Mouse (Mus musculus) midbrain, embryonic 14.5 days (tissue): ENCODE results near the gene Pik3r6. TPM values are rescaled to one million over a fixed set of nuclear protein-coding genes. Genes with fewer than 3 reads are reported as not detected.

Experiments
- ATAC-seq: fragments of 200-750 bp; cut with Nextera tagmentation; 2 replicates; pipeline ENCODE4 v1.8.0; 2017; ENCODE audit warnings: moderate number of reproducible peaks, moderate library complexity; ENCODE audit not compliant: low FRiP score, low TSS enrichment
- DNase-seq: peaks from one replicate; pipeline ENCODE4 v3.0.0-alpha.2; 2015
- H3K27ac ChIP-seq: fragments of 300-500 bp; sonication (generic); replicated peaks from 2 replicates; pipeline ENCODE4 v1.5.1; 2014; ENCODE audit warnings: mild to moderate bottlenecking, low read depth, low read length, moderate library complexity
- H3K27me3 ChIP-seq: fragments of 300-500 bp; sonication (generic); 2 replicates; pipeline ENCODE4 v1.6.1; 2014; ENCODE audit warnings: low read length, control low read depth, mixed read lengths; ENCODE audit not compliant: control insufficient read depth, insufficient read depth
- H3K36me3 ChIP-seq: fragments of 300-500 bp; sonication (generic); 2 replicates; pipeline ENCODE4 v1.6.1; 2014; ENCODE audit warnings: low read length, control low read depth; ENCODE audit not compliant: control insufficient read depth, insufficient read depth
- H3K4me1 ChIP-seq: fragments of 300-500 bp; sonication (generic); 2 replicates; pipeline ENCODE4 v1.6.1; 2014; ENCODE audit warnings: mild to moderate bottlenecking, antibody characterized with exemption, low read length, control low read depth; ENCODE audit not compliant: control insufficient read depth, insufficient read depth
- H3K4me2 ChIP-seq: fragments of 300-500 bp; sonication (generic); 2 replicates; pipeline ENCODE4 v1.6.1; 2014; ENCODE audit warnings: mild to moderate bottlenecking, low read length, moderate library complexity
- H3K4me3 ChIP-seq: fragments of 300-500 bp; sonication (generic); replicated peaks from 2 replicates; pipeline ENCODE4 v1.5.1; 2014; ENCODE audit warnings: low read depth, low read length
- H3K9ac ChIP-seq: fragments of 300-500 bp; sonication (generic); replicated peaks from 2 replicates; pipeline ENCODE4 v1.6.1; 2014; ENCODE audit warnings: mild to moderate bottlenecking, low read length, moderate library complexity
- H3K9me3 ChIP-seq: fragments of 300-500 bp; sonication (generic); 2 replicates; pipeline ENCODE4 v1.6.1; 2016; ENCODE audit warnings: low read length, control low read depth, mixed read lengths; ENCODE audit not compliant: control insufficient read depth
- WGBS: fragments of 180-500 bp; shearing (Covaris S2); extraction: QIAGEN DNeasy Blood & Tissue Kit; methylation state at CpG from one replicate; pipeline ENCODE4 v1.1.7; 2014; 5-methylcytosine and 5-hydroxymethylcytosine counted together
- polyA plus RNA-seq: library from polyadenylated mRNA; unstranded; fragments of >200 nt; fragmentation: Nextera tagmentation; extraction: Ambion mirVana; gene quantifications from 2 replicates; pipeline ENCODE4 v1.2.1, GENCODE M21; 2014

The Pik3r6 gene
- polyA plus RNA-seq, 1 experiment from 2014 or later: 1.5 TPM

DNA sequence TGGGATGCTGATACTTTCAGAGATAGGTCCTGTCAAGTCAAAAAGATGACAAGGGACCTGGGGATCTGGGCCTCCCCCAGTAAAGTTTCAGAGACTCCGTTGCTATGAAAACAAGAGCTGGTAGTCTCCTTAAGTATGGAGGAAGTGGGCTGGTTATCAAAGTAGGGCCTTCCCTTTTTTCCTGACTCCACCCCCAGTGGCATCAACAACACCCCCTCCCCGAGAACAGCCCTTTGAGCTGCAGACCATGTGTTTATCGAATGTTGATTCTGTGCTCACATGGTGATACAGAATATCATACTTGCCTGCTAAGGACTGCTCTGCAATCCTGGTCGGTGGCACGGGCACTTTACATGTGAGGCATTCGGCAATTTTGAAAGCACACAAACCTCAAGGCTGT is 19.6 kb upstream of the Pik3r6 start:
- Histone ChIP-seq H3K4me2 (no peak overlapping the region), H3K27me3 (no peaks in the 10 kb centered on the region), H3K4me1 (no peaks in the 10 kb centered on the region), H3K9ac (no peak overlapping the region), H3K4me3 (no peak overlapping the region), H3K36me3 (no peaks in the 10 kb centered on the region), H3K9me3 (no peaks in the 10 kb centered on the region), H3K27ac (no peak overlapping the region)
- DNase-seq: no peak
- no peak for ATAC-seq
- 86% methylated on average over 6 of the region's 6 CpGs for WGBS

DNA sequence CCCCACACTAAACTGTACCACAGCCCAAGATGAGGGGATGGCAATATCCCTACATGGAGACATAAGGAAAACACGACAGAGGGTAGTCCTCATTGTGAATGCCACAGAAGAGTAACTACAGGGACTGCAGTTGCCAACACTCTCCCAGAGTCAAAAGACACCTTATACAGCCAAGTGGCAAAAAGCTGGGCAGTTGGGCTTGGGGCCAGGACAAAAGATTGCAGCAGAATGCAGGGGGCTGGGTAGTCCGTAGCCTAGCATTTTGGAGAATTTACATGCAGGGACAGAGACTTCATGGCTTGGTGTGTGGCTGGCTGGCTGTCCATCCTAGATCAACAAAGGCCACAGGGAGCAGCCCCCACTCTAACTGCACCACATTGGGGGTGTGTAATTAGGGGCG is 18.4 kb upstream of the Pik3r6 start:
- Histone ChIP-seq H3K27ac (no peak overlapping the region), H3K9ac (no peak overlapping the region), H3K4me2 (no peak overlapping the region), H3K4me1 (no peaks in the 10 kb centered on the region), H3K9me3 (no peaks in the 10 kb centered on the region), H3K36me3 (no peaks in the 10 kb centered on the region), H3K4me3 (no peak overlapping the region), H3K27me3 (no peaks in the 10 kb centered on the region)
- ATAC-seq: no peak
- DNase-seq: peak; percentile 15
- WGBS: 76% methylated on average over 3 of the region's 3 CpGs

DNA sequence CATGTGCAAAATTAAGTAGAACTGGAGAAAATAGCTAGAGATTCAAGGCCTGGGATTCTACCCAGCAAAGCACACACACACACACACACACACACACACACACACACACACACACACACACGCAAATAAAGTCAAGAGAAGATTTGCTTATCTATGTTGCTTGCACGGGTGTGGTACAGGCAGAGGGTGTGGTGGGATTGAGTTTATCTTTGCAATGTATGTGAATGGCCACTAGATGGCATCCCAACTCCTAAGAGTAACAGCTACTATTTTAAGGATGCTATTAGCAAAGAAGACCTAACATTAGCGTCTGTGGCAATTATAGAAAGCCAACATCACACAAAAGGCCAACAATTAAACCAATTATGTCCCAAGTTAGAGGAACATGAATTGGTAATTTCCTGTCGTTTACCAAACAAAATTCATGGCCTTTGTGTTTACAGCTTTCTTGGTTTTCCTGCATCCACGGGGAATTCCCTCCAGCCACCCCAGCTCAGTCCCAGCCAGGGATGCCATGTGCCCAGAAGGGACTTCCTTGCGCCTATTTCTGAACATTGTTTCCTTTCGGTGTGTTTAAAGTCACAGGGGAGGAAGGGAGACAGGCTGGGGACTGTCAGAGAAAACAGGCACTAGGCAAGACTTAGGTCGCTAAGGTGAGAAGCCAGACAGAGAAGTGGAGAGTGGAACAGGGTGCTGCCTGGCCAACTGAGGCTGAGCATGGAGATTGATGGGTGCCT is 17.4 kb upstream of the Pik3r6 start:
- Histone ChIP-seq H3K4me1 (no peaks in the 10 kb centered on the region), H3K4me3 (no peak overlapping the region), H3K27ac (no peak overlapping the region), H3K36me3 (no peaks in the 10 kb centered on the region), H3K9me3 (no peaks in the 10 kb centered on the region), H3K9ac (no peak overlapping the region), H3K27me3 (no peaks in the 10 kb centered on the region), H3K4me2 (no peak overlapping the region)
- WGBS: 38% methylated on average over 8 of the region's 8 CpGs
- DNase-seq: peak; percentile 88
- no peak for ATAC-seq

DNA sequence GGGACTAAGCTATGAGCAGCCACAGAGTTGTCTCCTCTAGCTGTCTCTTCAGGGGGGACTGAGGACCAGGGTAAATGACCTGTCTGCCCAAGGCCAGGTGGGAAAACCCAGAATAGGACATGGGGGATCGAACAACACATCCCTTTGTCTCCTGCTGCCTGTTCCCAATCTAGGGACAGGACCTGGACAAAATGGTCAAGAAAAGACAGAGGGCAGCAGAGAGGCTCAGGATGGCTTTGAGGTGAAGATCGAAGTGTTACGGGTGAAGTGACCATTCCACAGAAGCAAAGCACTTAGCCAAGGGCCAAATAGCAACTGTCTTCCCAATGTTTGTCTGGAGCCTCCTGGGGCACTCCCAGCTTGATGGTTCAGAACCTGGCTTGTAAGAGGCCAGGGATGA is 16.7 kb upstream of the Pik3r6 start:
- ATAC-seq: no peak
- no peak for DNase-seq
- Histone ChIP-seq H3K36me3 (no peaks in the 10 kb centered on the region), H3K27ac (no peak overlapping the region), H3K4me2 (no peak overlapping the region), H3K9me3 (no peaks in the 10 kb centered on the region), H3K4me1 (no peaks in the 10 kb centered on the region), H3K9ac (no peak overlapping the region), H3K4me3 (no peak overlapping the region), H3K27me3 (no peaks in the 10 kb centered on the region)
- 88% methylated on average over 3 of the region's 3 CpGs for WGBS

DNA sequence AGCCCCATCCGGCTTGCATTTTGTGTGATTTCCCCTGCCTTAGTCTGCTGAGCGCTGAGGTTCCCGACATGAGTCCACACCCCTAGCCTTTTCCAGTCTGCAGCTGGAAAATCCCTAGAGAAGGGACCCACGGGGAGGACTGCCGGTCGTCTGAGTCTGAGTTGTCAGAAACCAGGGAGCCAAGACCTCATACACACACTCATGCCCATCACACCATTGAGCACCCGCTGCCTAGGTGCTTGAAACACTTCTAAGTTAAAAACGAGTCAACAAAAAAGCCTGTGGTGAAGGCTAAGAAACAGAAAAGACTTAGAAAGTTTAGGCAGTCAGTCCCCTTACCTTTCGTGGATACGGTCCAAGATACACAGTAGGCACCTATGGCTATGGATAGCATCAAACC is 15.1 kb upstream of the Pik3r6 start:
- Histone ChIP-seq H3K9me3 (no peaks in the 10 kb centered on the region), H3K4me1 (no peaks in the 10 kb centered on the region), H3K4me2 (no peak overlapping the region), H3K9ac (no peak overlapping the region), H3K27me3 (no peaks in the 10 kb centered on the region), H3K36me3 (no peaks in the 10 kb centered on the region), H3K27ac (no peak overlapping the region), H3K4me3 (no peak overlapping the region)
- WGBS: 90% methylated on average over 10 of the region's 10 CpGs
- DNase-seq (no peak), ATAC-seq (no peak)

DNA sequence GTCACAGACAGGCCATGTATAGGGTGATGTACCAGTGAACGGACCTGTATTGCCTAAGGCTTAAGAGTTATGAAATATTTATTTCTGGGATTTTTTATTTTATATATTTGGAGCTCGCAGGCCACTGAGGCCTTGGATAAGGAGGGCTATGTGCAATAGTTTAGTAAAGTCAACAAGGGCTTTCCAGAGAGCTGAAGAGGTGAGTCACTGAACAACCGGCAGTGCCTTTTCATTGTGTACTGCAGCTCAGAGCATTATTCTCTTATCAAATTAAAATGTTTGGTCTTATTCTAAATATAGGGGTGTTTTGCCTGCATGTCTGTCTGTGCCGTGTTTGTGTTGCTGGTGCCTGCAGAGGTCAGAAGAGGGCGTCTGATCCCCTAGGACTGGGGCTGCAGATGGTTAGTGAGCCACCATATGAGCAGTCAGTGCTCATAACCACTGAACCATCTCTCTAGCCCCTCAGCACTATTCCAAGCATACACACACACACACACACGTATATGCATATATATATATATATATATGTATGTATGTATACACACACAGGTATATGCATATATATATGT is 14.5 kb upstream of the Pik3r6 start:
- DNase-seq: no peak
- no peak overlapping the region for H3K4me2 ChIP-seq
- H3K9me3 ChIP-seq: no peaks in the 10 kb centered on the region
- no peak overlapping the region for H3K4me3 ChIP-seq
- H3K27ac ChIP-seq: no peak overlapping the region
- no peaks in the 10 kb centered on the region for H3K27me3 ChIP-seq
- no peaks in the 10 kb centered on the region for H3K36me3 ChIP-seq
- no peaks in the 10 kb centered on the region for H3K4me1 ChIP-seq
- WGBS: 75% methylated on average over 6 of the region's 6 CpGs
- H3K9ac ChIP-seq: no peak overlapping the region
- ATAC-seq: no peak

DNA sequence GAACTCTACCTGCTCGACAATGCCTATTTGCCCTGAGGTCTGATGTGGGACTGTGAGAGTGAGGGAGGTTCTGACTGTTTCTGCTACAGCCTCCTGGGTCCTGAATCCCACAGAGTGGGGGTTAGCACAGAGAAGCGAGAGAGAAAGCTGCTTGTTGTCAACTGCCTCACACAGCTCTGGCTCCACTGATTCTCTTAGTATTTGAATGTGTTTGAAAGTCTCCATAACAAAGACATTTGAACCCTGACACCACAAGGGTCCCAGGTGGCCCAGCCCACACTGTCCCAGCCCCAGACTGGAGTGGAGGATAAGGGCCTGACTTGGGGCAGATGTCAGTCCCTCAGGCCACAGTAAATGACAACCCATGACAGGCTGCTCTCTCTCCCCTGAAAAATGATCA is 13.6 kb upstream of the Pik3r6 start:
- Histone ChIP-seq H3K4me2 (no peak overlapping the region), H3K4me3 (no peak overlapping the region), H3K9ac (no peak overlapping the region), H3K27me3 (no peaks in the 10 kb centered on the region), H3K9me3 (no peaks in the 10 kb centered on the region), H3K36me3 (no peaks in the 10 kb centered on the region), H3K4me1 (no peaks in the 10 kb centered on the region), H3K27ac (no peak overlapping the region)
- 27% methylated on average over 2 of the region's 2 CpGs for WGBS
- no peak for DNase-seq
- no peak for ATAC-seq

DNA sequence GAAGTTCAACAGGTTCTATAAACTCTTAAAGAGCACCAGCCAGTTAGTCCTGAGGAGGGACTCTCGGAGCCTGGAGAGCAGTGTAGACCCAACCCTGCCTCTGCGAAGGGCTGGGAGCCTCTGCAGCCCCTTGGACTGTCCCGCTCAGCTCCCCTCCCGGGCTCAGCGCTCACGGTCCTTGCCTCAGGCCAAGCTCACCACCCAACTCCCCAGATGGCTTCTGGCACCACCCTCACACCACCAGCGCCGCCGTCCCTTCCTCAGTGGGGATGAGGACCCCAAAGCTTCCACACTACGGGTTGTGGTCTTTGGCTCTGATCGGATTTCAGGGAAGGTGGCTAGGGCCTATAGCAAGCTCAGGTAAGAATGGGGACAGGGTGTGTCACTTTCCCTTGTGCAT is 10.2 kb upstream of the Pik3r6 start:
- Histone ChIP-seq H3K27me3 (no peaks in the 10 kb centered on the region), H3K27ac (no peak overlapping the region), H3K9me3 (no peaks in the 10 kb centered on the region), H3K9ac (no peak overlapping the region), H3K4me3 (no peak overlapping the region), H3K4me2 (no peak overlapping the region), H3K4me1 (no peaks in the 10 kb centered on the region), H3K36me3 (no peaks in the 10 kb centered on the region)
- 91% methylated on average over 11 of the region's 11 CpGs for WGBS
- ATAC-seq (no peak), DNase-seq (no peak)

DNA sequence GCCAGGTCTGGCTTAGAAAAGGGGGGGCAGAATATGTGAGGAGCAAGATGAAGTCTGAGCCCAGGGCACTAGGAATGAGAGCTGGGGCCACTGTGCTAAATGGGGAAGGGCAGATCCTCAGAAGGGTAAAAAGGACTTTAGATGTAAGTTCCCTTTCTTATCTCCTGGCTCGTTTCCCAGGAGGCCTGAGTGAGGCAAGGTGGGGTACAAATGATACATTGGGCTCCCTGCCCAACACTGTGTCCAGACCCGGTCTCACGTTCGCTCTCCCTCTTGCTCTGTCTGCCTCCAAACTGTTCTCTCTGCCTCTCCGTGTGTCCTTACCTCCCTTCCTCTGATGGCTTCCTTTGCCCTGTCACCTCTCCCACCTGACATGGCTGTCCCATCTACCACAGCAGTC is 9.1 kb upstream of the Pik3r6 start:
- ATAC-seq (no peak), DNase-seq (no peak)
- no peaks in the 10 kb centered on the region for H3K9me3 ChIP-seq
- H3K9ac ChIP-seq: no peak overlapping the region
- H3K4me3 ChIP-seq: no peak overlapping the region
- H3K27me3 ChIP-seq: no peaks in the 10 kb centered on the region
- no peak overlapping the region for H3K4me2 ChIP-seq
- H3K27ac ChIP-seq: no peak overlapping the region
- no peaks in the 10 kb centered on the region for H3K36me3 ChIP-seq
- H3K4me1 ChIP-seq: no peaks in the 10 kb centered on the region
- 81% methylated on average over 5 of the region's 5 CpGs for WGBS
